Mouse (Mus musculus): ENCODE results near the gene Ddx50.

GRCm38 (mm10) chr10:62582701-62583100 is 68.3 kb downstream of the Ddx50 start:
- no peak for TF ChIP-seq CTCF (IDR thresholded peaks at IDR 0.05; ENCODE audit: low read depth, low read length)
- no peak for TF ChIP-seq POLR2A (IDR thresholded peaks at IDR 0.05; ENCODE audit: borderline replicate concordance, low read depth, low read length)

Measured in bone marrow macrophage, adult 2 months (primary cell).